Mouse (Mus musculus) intestine, embryonic 16.5 days (tissue): ENCODE data around the gene Eya3. TPM values are rescaled to one million over a fixed set of nuclear protein-coding genes. Genes with fewer than 3 reads are reported as not detected.

ENCODE experiments used
- ATAC-seq: fragments of 200-750 bp; cut with Nextera tagmentation; 2 replicates; pipeline ENCODE4 v1.8.0; 2017; ENCODE audit warnings: moderate TSS enrichment, moderate library complexity
- H3K27ac ChIP-seq: fragments of 300-500 bp; sonication (generic); 2 replicates; pipeline ENCODE4 v1.5.1; 2014; ENCODE audit warnings: mild to moderate bottlenecking, low read length
- H3K27me3 ChIP-seq: fragments of 300-500 bp; sonication (generic); replicated peaks from 2 replicates; pipeline ENCODE4 v1.6.1; 2014; ENCODE audit warnings: low read length, control low read depth, mixed read lengths; ENCODE audit not compliant: control insufficient read depth, insufficient read depth
- H3K36me3 ChIP-seq: fragments of 300-500 bp; sonication (generic); 2 replicates; pipeline ENCODE4 v1.6.1; 2014; ENCODE audit warnings: low read length, control low read depth; ENCODE audit not compliant: control insufficient read depth, insufficient read depth
- H3K4me1 ChIP-seq: fragments of 300-500 bp; sonication (generic); 2 replicates; pipeline ENCODE4 v1.6.1; 2014; ENCODE audit warnings: low read length, control low read depth, mixed read lengths; ENCODE audit not compliant: control insufficient read depth, insufficient read depth
- H3K4me2 ChIP-seq: fragments of 300-500 bp; sonication (generic); 2 replicates; pipeline ENCODE4 v1.6.1; 2014; ENCODE audit warnings: low read depth, low read length, control low read depth
- H3K4me3 ChIP-seq: fragments of 300-500 bp; sonication (generic); 2 replicates; pipeline ENCODE4 v1.5.1; 2014; ENCODE audit warnings: mild to moderate bottlenecking, low read length
- H3K9ac ChIP-seq: fragments of 300-500 bp; sonication (generic); 2 replicates; pipeline ENCODE4 v1.6.1; 2014; ENCODE audit warnings: low read depth, low read length
- H3K9me3 ChIP-seq: fragments of 300-500 bp; sonication (generic); 2 replicates; pipeline ENCODE4 v1.6.1; 2016; ENCODE audit warnings: low read length, control low read depth; ENCODE audit not compliant: control insufficient read depth
- WGBS: fragments of 180-500 bp; shearing (Covaris S2); extraction: QIAGEN DNeasy Blood & Tissue Kit; methylation state at CpG from one replicate; pipeline ENCODE4 v1.1.7; 2014; 5-methylcytosine and 5-hydroxymethylcytosine counted together
- polyA plus RNA-seq: library from polyadenylated mRNA; unstranded; fragments of >200 nt; fragmentation: Nextera tagmentation; extraction: Ambion mirVana; gene quantifications from 2 replicates; pipeline ENCODE4 v1.2.1, GENCODE M21; 2015

Eya3 gene
- polyA plus RNA-seq, 1 experiment from 2014 or later, result 22.8 TPM

GRCm38 (mm10) chr4:132767914-132768876 is 129.4 kb downstream of the Eya3 start, which contains the start of gene Rpa2:
Rpa2 (plus strand) TSS chr4:132768332.
- H3K4me2 ChIP-seq, result peak within 1 kb of the TSS; percentile 79
- peak within 1 kb of the TSS; percentile 77 for H3K9ac ChIP-seq
- H3K36me3 ChIP-seq, result no peaks in the 10 kb centered on the region
- no peaks in the 10 kb centered on the region for H3K9me3 ChIP-seq
- ATAC-seq, result peak; percentile 97
- no peaks in the 10 kb centered on the region for H3K27me3 ChIP-seq
- peak within 1 kb of the TSS; percentile 67 for H3K4me3 ChIP-seq
- H3K4me1 ChIP-seq, result peaks cover 4% of the 10 kb centered on the region; the same call in 1 of the 2 replicates
- under 1% methylated on average over 71 of the region's 71 CpGs for WGBS
- H3K27ac ChIP-seq, result peak within 1 kb of the TSS; percentile 60

- peaks cover 7% of the 10 kb centered on the region for H3K36me3 ChIP-seq
- 87% methylated on average over 9 of the region's 9 CpGs for WGBS
- ATAC-seq, result no peak
These were observed 133.0 kb downstream of the Eya3 start for GRCm38 (mm10) chr4:132771776-132772175.

More at GRCm38 (mm10) chr4:132771776-132772175, 133.0 kb downstream of the Eya3 start:
- Histone ChIP-seq H3K27ac (no peak overlapping the region), H3K27me3 (no peaks in the 10 kb centered on the region), H3K9me3 (no peaks in the 10 kb centered on the region), H3K4me2 (no peak overlapping the region), H3K4me1 (peaks cover 4% of the 10 kb centered on the region; the same call in 1 of the 2 replicates), H3K4me3 (no peak overlapping the region), H3K9ac (no peak overlapping the region)

Other genes with a start within 250 kb of the Eya3 start
- gene Phactr4, start 216.5 kb upstream of the Eya3 start, polyA plus RNA-seq, result 15.9 and 17.2 TPM in 2 replicates
- 15.2 and 18.4 TPM in 2 replicates for gene Med18, start 175.1 kb upstream of the Eya3 start, polyA plus RNA-seq
- gene Sesn2, start 128.5 kb upstream of the Eya3 start, polyA plus RNA-seq, result 11.6 and 12.4 TPM in 2 replicates
- gene Atpif1, start 105.3 kb upstream of the Eya3 start, polyA plus RNA-seq, result 1,346 and 1,379 TPM in 2 replicates
- gene Dnajc8, start 103.4 kb upstream of the Eya3 start, polyA plus RNA-seq, result 140 and 150 TPM in 2 replicates
- gene Ptafr, start 74.9 kb upstream of the Eya3 start, polyA plus RNA-seq, result 1.5 and 1.6 TPM in 2 replicates
- gene Xkr8, start 93.6 kb downstream of the Eya3 start, polyA plus RNA-seq, result 3.3 and 3.4 TPM in 2 replicates
- gene Smpdl3b, start 118.3 kb downstream of the Eya3 start, polyA plus RNA-seq, result 5.1 and 6.0 TPM in 2 replicates
- 66.7 and 76.0 TPM in 2 replicates for gene Rpa2, start 129.3 kb downstream of the Eya3 start, polyA plus RNA-seq
- 1.7 TPM in 2 replicates for gene Themis2, start 157.4 kb downstream of the Eya3 start, polyA plus RNA-seq
- 50.8 and 60.2 TPM in 2 replicates for gene Ppp1r8, start 204.2 kb downstream of the Eya3 start, polyA plus RNA-seq
- gene Stx12, start 245.5 kb downstream of the Eya3 start, polyA plus RNA-seq, result 54.3 and 55.0 TPM in 2 replicates